Mouse (Mus musculus) embryonic facial prominence, embryonic 14.5 days (tissue): ENCODE measurements at regions not wholly inside any gene's neighbourhood (a gene's known extent, or its start where the extent isn't known, plus 50 kb on each side); places are given as distances from the start of the nearest gene placed in this dataset.

ENCODE experiments used
- ATAC-seq: fragments of 200-750 bp; cut with Nextera tagmentation; 2 replicates; pipeline ENCODE4 v1.8.0; 2017; ENCODE audit warnings: low read depth, moderate number of reproducible peaks, moderate TSS enrichment
- DNase-seq: peaks from one replicate; pipeline ENCODE4 v3.0.0-alpha.2; 2015; ENCODE audit warnings: low spot score
- H3K27ac ChIP-seq: fragments of 300-500 bp; sonication (generic); replicated peaks from 2 replicates; pipeline ENCODE4 v1.5.1; 2014; ENCODE audit warnings: low read depth, mild to moderate bottlenecking, low read length, moderate library complexity
- H3K27me3 ChIP-seq: fragments of 300-500 bp; sonication (generic); replicated peaks from 2 replicates; pipeline ENCODE4 v1.6.1; 2014; ENCODE audit warnings: low read length; ENCODE audit not compliant: control insufficient read depth, insufficient read depth
- H3K36me3 ChIP-seq: fragments of 300-500 bp; sonication (generic); 2 replicates; pipeline ENCODE4 v1.6.1; 2014; ENCODE audit warnings: low read length, mixed read lengths; ENCODE audit not compliant: control insufficient read depth, insufficient read depth
- H3K4me1 ChIP-seq: fragments of 300-500 bp; sonication (generic); 2 replicates; pipeline ENCODE4 v1.6.1; 2014; ENCODE audit warnings: antibody characterized with exemption, low read length; ENCODE audit not compliant: control insufficient read depth, insufficient read depth
- H3K4me2 ChIP-seq: fragments of 300-500 bp; sonication (generic); 2 replicates; pipeline ENCODE4 v1.6.1; 2014; ENCODE audit warnings: low read depth, mild to moderate bottlenecking, low read length, moderate library complexity, mixed read lengths
- H3K4me3 ChIP-seq: fragments of 300-500 bp; sonication (generic); 2 replicates; pipeline ENCODE4 v1.5.1; 2014; ENCODE audit warnings: low read depth, mild to moderate bottlenecking, low read length
- H3K9ac ChIP-seq: fragments of 300-500 bp; sonication (generic); 2 replicates; pipeline ENCODE4 v1.6.1; 2014; ENCODE audit warnings: low read depth, mild to moderate bottlenecking, low read length, moderate library complexity, mixed read lengths
- H3K9me3 ChIP-seq: fragments of 300-500 bp; sonication (generic); 2 replicates; pipeline ENCODE4 v1.6.1; 2016; ENCODE audit warnings: low read length; ENCODE audit not compliant: control insufficient read depth
- WGBS: fragments of 180-500 bp; shearing (Covaris S2); extraction: QIAGEN DNeasy Blood & Tissue Kit; methylation state at CpG from one replicate; pipeline ENCODE4 v1.1.7; 2014; 5-methylcytosine and 5-hydroxymethylcytosine counted together

DNA sequence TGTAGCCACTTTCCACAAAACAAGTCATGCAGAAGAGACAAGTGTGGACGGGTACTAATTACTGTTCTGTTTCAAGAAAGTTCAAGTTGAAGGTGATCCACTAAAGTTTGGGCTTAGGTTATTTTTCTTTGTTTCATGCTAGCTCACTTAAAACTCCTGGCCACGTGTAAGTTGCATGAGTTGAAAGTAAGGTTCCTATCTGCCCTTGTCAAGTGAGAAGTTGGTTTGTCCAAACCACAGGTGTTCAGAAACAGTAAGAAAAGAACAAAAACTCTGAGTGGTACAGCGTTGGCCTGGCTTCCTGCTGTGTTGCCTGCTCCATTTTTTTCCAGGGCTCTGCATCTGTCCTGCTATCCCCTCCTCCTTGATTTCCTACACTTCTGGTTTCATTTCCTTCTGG lies 168.5 kb downstream of the Bcl11a start:
- H3K27ac ChIP-seq, result no peak overlapping the region
- H3K9me3 ChIP-seq, result 0 out of 2 replicates have a peak, but pooled peaks cover 5% of the 10 kb centered on the region
- no peaks in the 10 kb centered on the region for H3K27me3 ChIP-seq
- H3K4me2 ChIP-seq, result no peak overlapping the region
- H3K4me3 ChIP-seq, result no peak overlapping the region
- DNase-seq, result no peak
- no peaks in the 10 kb centered on the region for H3K36me3 ChIP-seq
- 0 out of 2 replicates have a peak, but pooled peaks cover 3% of the 10 kb centered on the region for H3K4me1 ChIP-seq
- WGBS, result 64% methylated on average over 3 of the region's 3 CpGs
- no peak for ATAC-seq
- no peak overlapping the region for H3K9ac ChIP-seq

GRCm38 (mm10) chr11:24247285-24247684 lies 169.4 kb downstream of the Bcl11a start:
- H3K4me3 ChIP-seq, result no peak overlapping the region
- no peak overlapping the region for H3K4me2 ChIP-seq
- no peak overlapping the region for H3K27ac ChIP-seq
- ATAC-seq, result no peak
- WGBS, result 92% methylated on average over 4 of the region's 4 CpGs
- no peak for DNase-seq
- H3K9me3 ChIP-seq, result 0 out of 2 replicates have a peak, but pooled peaks cover 5% of the 10 kb centered on the region
- H3K9ac ChIP-seq, result no peak overlapping the region
- H3K36me3 ChIP-seq, result no peaks in the 10 kb centered on the region
- 0 out of 2 replicates have a peak, but pooled peaks cover 3% of the 10 kb centered on the region for H3K4me1 ChIP-seq
- no peaks in the 10 kb centered on the region for H3K27me3 ChIP-seq

GRCm38 (mm10) chr11:24251516-24251915 lies 173.7 kb downstream of the Bcl11a start:
- Histone ChIP-seq H3K9me3 (0 out of 2 replicates have a peak, but pooled peaks cover 5% of the 10 kb centered on the region), H3K27me3 (no peaks in the 10 kb centered on the region), H3K27ac (no peak overlapping the region), H3K4me1 (no peaks in the 10 kb centered on the region), H3K4me3 (no peak overlapping the region), H3K4me2 (no peak overlapping the region), H3K9ac (no peak overlapping the region), H3K36me3 (no peaks in the 10 kb centered on the region)
- no peak for DNase-seq
- ATAC-seq, result no peak
- WGBS, result 66% methylated on average over 5 of the region's 5 CpGs

- ATAC-seq, result no peak
- Histone ChIP-seq H3K27me3 (no peaks in the 10 kb centered on the region), H3K4me1 (no peaks in the 10 kb centered on the region), H3K36me3 (no peaks in the 10 kb centered on the region), H3K9ac (no peak overlapping the region), H3K4me2 (no peak overlapping the region), H3K4me3 (no peak overlapping the region), H3K9me3 (no peaks in the 10 kb centered on the region), H3K27ac (no peak overlapping the region)
- no peak for DNase-seq
- 87% methylated on average over 22 of the region's 22 CpGs for WGBS
Measured at GRCm38 (mm10) chr11:24255201-24256060, 177.6 kb downstream of the Bcl11a start.

- Histone ChIP-seq H3K9ac (no peak overlapping the region), H3K4me1 (no peaks in the 10 kb centered on the region), H3K4me3 (no peak overlapping the region), H3K36me3 (no peaks in the 10 kb centered on the region), H3K4me2 (no peak overlapping the region), H3K27me3 (no peaks in the 10 kb centered on the region), H3K9me3 (no peaks in the 10 kb centered on the region), H3K27ac (no peak overlapping the region)
- DNase-seq (no peak), ATAC-seq (no peak)
Measured at GRCm38 (mm10) chr11:24257741-24258140, 179.9 kb downstream of the Bcl11a start.

GRCm38 (mm10) chr11:24258340-24258739 lies 180.5 kb downstream of the Bcl11a start:
- 80% methylated on average over 6 of the region's 6 CpGs for WGBS
- Histone ChIP-seq H3K4me2 (no peak overlapping the region), H3K9me3 (no peaks in the 10 kb centered on the region), H3K4me3 (no peak overlapping the region), H3K9ac (no peak overlapping the region), H3K4me1 (no peaks in the 10 kb centered on the region), H3K36me3 (no peaks in the 10 kb centered on the region), H3K27me3 (no peaks in the 10 kb centered on the region), H3K27ac (no peak overlapping the region)
- ATAC-seq, result no peak
- no peak for DNase-seq

GRCm38 (mm10) chr11:24259668-24260067 lies 181.8 kb downstream of the Bcl11a start:
- no peak overlapping the region for H3K27ac ChIP-seq
- no peak overlapping the region for H3K4me3 ChIP-seq
- no peak for ATAC-seq
- no peaks in the 10 kb centered on the region for H3K9me3 ChIP-seq
- H3K27me3 ChIP-seq, result no peaks in the 10 kb centered on the region
- DNase-seq, result no peak
- H3K4me1 ChIP-seq, result no peaks in the 10 kb centered on the region
- WGBS, result 74% methylated on average over 2 of the region's 2 CpGs
- no peak overlapping the region for H3K4me2 ChIP-seq
- no peak overlapping the region for H3K9ac ChIP-seq
- no peaks in the 10 kb centered on the region for H3K36me3 ChIP-seq

DNA sequence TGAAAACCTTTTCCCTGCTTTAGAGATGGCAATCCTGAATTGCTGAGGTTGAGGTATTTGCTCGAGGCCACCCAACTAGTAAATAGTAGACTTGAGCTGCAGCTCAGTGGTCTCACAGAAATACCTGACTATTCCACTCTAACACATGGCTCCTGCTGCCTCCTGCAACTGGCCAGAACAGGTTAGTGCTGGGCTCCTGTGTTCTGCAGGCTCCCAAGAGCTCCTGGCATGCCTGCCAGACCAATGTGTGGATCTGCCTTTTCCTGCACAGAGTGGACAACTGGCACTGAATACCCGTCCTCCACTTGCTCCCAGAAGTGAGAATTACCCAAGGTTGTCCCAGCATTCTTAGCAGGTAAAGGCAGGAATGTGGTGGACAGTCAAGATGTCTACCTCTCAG lies 191.2 kb downstream of the Bcl11a start:
- 69% methylated on average over 2 of the region's 2 CpGs for WGBS
- H3K27ac ChIP-seq, result no peak overlapping the region
- H3K27me3 ChIP-seq, result no peaks in the 10 kb centered on the region
- H3K4me3 ChIP-seq, result no peak overlapping the region
- ATAC-seq (no peak), DNase-seq (no peak)
- H3K36me3 ChIP-seq, result no peaks in the 10 kb centered on the region
- no peaks in the 10 kb centered on the region for H3K9me3 ChIP-seq
- no peak overlapping the region for H3K9ac ChIP-seq
- no peak overlapping the region for H3K4me2 ChIP-seq
- no peaks in the 10 kb centered on the region for H3K4me1 ChIP-seq

DNA sequence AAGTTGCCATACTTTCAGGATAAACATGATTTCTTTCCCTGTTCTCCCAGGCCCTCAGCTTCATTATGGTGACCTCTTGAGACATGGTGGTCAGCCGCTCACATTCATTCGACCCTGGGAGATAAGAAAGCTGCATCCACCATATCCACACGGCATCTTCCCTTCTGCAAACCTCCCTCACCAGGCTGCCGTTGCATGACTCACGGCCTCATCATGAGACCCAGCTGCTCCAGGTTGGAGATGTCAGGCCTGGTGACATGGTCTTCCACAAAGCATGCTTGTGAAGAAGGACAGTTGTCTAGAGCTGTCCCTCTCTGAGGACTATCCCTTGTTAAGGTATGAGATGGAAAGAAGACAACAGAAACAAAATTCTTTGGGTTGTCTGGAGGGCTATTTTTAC lies 203.8 kb downstream of the Bcl11a start:
- WGBS, result 78% methylated on average over 5 of the region's 5 CpGs
- Histone ChIP-seq H3K27me3 (no peaks in the 10 kb centered on the region), H3K9me3 (no peaks in the 10 kb centered on the region), H3K4me1 (no peaks in the 10 kb centered on the region; the same call in 1 of the 2 replicates), H3K27ac (no peak overlapping the region), H3K9ac (no peak overlapping the region), H3K36me3 (no peaks in the 10 kb centered on the region), H3K4me2 (no peak overlapping the region), H3K4me3 (no peak overlapping the region)
- DNase-seq, result no peak
- no peak for ATAC-seq
